Mouse (Mus musculus): ENCODE results near the gene Gm30302. TPM values are rescaled to one million over a fixed set of nuclear protein-coding genes. Genes with fewer than 3 reads are reported as not detected.

Gm30302 gene
- polyA plus RNA-seq, 1 experiment from 2014 or later = not detected

DNA sequence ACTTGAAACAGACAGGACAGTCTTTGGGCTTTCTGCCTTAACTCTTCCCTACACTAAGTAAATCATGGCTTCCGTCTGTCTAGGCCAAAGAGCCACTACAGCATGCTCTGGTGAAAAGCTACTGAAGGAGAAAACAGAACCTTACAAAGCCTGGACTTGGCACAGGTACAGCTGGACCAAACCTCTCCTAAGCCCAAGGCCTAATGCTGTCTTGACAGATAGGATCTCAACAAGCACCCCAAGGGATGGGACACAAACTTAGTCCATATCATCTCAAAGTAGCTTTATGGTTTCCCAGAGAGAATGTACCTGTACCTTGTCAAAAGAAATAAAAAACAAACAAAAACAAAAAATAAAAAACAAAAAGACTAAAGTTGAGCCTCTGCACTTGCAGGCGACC lies 62.4 kb downstream of the Gm30302 start:
- no peak for ATAC-seq (ENCODE audit: low FRiP score)
- no peak overlapping the region for H3K9ac ChIP-seq (replicated peaks)
- no peaks in the 10 kb centered on the region for H3K9me3 ChIP-seq (replicated peaks)
- no peak overlapping the region for H3K27ac ChIP-seq (replicated peaks)
- H3K4me2 ChIP-seq = no peak overlapping the region
- no peaks in the 10 kb centered on the region for H3K4me1 ChIP-seq
- WGBS = 83% methylated on average over 2 of the region's 2 CpGs
- H3K4me3 ChIP-seq (replicated peaks) = no peak overlapping the region
- H3K27me3 ChIP-seq (replicated peaks) = no peaks in the 10 kb centered on the region
- peaks cover 44% of the 10 kb centered on the region for H3K36me3 ChIP-seq

Other genes with a start within 250 kb of the Gm30302 start
- 0.70 and 1.00 TPM in 2 replicates for gene Omd, start 216.5 kb downstream of the Gm30302 start, polyA plus RNA-seq (2015; fragmentation: Nextera tagmentation; extraction: Ambion mirVana)
- gene Ogn, start 191.0 kb downstream of the Gm30302 start, polyA plus RNA-seq (2015; fragmentation: Nextera tagmentation; extraction: Ambion mirVana) = 17.8 and 20.1 TPM in 2 replicates
- gene Cenpp, start 146.2 kb downstream of the Gm30302 start, polyA plus RNA-seq (2015; fragmentation: Nextera tagmentation; extraction: Ambion mirVana) = 5.1 and 9.2 TPM in 2 replicates
- 15.6 and 16.7 TPM in 2 replicates for gene Nol8, start 145.9 kb downstream of the Gm30302 start, polyA plus RNA-seq (2015; fragmentation: Nextera tagmentation; extraction: Ambion mirVana)
- 49.8 and 54.3 TPM in 2 replicates for gene Iars, start 116.9 kb downstream of the Gm30302 start, polyA plus RNA-seq (2015; fragmentation: Nextera tagmentation; extraction: Ambion mirVana)

Data from neural tube, embryonic 15.5 days (tissue).